Mouse (Mus musculus) left cerebral cortex, adult 9 months (tissue): ENCODE measurements around the gene Shc3.

Source experiments
- DNase-seq, 2 experiments: peaks; one replicate each; pipeline ENCODE4 v3.0.0; 2022; ENCODE audit warnings: low spot score in 2 of 2

Gene Shc3

DNA sequence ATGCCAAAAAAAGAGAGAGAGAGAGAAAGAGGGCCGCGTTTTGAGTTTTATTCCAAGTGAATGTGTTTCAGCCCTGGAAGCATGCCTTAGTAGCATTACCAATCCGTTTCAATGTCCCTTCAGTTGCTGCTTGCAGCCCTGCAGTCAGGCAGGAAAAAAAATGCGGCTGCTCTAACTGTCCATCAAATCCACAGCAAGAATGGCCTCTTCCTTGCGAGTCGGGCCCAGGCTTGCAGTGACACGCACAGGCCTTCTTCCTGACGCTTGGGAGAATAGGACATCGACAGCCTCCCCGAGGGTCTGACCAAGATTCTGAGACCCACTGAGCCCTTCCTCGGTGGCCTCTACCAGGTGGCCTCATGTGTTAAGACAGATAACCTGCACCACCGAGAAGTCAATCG is 718 bp downstream of the Shc3 start:
- peak in 1 of 2 experiments; percentile 39 for DNase-seq

DNA sequence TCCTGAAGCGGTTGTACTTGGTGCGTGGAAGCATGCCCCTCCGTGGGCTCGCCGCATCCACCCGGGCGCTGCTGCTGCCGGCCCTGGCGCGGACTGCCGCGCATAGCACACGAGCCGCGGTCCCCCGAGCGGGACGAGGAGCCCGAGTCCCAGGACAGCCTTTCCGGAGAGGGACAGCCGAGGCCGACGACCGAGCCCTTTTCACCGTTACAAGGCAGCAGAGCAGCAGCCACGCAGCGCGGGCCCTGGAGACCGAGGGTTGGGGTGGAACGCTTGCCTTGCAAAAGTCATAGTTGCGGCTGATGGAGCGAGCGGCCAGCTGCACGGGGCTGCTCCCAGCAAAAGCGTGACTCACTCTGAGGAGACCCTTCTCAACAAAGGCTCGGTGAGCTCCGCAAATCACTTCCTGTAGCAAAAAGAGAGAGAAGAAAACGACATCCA is 1.8 kb downstream of the Shc3 start:
- peak in 1 of 2 experiments; percentile 17 for DNase-seq

DNA sequence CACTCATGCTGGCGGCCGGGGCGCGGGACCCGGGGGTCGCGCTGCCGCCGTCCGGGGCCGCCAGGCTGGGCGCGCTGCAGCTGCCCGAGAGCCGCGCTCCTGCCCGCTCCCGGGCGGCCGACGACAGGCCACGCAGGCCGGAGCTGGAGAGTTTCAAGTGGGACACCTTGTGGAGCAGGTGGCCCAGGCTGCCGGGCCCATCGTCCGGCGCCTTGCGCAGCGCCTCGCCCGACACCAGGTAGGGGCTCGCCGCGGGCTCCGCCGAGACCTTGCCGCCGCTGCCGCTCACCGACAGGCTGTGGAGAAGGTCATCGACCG is 2.2 kb downstream of the Shc3 start:
- DNase-seq: no peak

DNA sequence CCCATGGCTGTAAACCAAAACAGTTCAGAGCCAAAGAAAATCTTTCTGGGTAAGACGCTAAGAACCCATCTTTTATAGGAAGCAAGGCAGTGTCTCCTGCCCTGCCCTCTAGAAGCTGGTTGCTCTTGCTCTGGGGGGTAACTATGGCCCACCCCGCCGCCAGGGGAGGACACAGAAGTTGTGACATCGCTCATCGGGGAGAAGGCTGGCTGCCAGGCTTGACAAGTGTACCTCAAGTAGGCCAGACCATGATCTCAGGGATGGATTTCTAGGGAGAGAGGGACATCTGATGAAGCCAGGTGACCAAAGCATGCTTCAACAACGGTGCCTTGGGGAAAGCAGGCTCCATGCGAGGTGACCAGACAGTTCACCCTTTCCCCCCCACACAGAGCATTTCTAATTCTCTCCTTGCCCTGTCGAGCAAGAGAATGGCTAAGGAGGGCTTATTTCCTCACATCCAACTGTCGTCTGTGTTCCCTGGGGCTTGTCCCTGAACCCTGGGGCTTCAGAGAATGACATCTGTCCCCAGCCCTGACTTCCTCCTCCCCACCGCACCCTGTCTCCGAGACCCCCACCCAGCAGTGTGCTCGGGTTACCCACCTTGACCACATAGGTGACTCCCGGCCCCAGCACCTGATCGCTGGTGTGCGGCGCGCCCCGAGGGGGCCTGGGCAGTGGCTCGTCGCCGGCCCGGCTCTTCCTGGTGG is 2.7 kb downstream of the Shc3 start:
- peak in 1 of 2 experiments; percentile 17 for DNase-seq

DNA sequence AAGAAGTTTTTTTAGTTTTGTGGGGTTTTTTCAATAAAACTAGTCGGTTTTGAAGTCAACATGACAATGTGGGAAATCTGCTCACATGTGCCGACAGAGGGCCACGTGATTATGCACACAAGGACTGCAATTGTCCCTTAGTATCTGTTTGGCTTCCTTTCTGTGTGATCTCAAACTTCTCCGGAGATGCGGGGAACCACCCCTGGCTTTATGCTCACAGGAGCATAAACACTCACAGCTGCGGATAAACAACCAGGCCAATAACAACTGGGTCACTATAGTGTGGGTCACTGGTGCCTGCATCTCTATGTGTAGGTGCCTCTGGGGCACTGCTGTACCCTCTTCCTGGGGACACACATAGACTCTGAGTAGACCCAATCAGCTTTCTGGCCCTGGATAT is 4.5 kb downstream of the Shc3 start:
- DNase-seq: no peak

DNA sequence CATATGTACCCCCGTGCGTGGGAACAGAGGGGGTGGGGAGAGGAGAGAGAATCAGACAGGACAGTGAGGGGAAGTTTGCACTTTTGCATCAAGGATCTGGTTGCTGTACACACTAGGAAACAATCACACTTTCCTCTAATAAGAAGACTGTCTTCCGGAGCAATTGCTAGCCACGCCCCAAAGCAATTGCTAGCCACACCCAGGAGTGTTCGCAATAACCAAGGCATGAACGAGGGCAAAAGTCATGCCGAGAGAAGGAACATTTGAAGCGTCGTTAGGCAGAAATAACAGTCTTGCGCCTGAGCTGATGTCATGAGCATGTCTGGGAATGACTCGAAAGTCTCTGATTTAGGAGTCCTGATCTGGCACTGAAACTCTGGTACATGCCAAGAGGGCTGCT is 15.9 kb downstream of the Shc3 start:
- no peak for DNase-seq

DNA sequence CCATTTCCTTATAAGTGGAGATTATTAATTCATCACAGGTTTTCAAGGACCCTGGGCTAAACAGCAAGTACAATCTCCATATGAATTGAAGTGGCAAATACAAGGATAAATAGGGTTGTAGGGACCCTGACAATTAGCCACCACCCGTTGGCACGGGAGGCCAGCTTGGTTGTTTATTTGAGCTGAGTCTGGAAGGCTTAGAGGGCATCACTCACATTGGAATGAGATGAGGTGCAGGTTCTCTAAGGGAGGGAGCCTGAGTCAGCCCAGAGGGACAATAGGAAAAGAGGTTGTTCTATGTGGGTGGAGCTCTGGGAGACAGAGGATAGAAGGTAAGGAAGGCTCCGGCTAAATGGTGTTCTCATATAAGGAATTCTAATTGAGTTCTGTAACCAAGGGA is 17.0 kb downstream of the Shc3 start:
- no peak for DNase-seq

DNA sequence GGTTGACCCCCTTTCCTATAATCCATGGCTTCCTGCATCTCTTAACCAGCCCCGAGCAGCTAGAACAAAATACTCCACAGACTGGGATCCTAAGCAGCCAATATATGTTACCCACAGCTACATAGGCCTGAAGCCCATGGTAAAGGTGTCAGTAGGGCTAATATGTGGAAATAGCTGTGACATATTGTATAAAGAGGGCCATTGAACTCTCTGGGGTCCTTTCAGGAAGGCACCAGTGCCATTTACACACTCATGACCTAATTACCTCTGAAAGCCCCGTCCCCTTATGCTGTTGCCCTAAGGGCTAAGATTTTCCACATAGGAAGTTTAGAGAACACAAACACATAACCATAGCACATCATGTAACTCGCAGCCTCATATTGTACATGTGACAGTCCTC is 17.4 kb downstream of the Shc3 start:
- no peak for DNase-seq

DNA sequence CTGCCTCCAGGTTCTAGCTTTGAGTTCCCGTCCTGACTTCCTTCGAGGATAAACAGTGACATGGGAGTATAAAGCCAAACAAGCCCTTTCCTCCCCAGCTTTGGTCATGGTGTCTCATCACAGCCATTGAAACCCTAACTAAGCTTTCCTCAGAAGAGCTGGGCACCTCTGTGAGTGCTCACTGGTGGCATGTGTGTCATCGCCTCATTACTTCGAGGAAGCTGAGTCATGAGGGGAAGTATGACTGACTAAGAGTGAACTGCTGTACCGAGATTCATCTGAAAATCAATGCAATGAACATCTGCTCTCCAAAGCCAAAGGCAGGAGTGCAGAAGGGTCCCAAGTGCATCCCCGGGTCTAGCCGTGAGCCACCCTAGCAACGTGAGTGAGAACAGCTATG is 29.4 kb downstream of the Shc3 start:
- DNase-seq: no peak

DNA sequence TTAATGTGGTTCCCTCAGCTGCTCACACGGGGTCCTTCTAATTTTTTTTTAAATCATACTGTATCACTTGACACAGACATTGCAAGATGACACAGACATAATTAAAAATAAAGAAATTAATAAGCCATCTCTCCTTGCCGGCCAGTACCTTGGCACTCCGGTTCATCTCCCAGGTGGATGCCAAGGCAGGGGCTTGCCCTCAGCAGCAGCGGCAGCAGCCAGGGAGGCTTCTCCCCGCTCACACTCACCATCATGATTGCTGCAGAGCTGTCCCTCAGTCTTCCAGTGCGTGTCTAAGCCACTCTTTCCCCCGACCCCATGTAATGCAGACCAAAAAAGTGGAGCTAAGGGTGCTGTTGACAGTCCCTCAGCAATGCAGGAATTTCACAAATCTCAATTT is 33.9 kb downstream of the Shc3 start:
- DNase-seq: no peak

DNA sequence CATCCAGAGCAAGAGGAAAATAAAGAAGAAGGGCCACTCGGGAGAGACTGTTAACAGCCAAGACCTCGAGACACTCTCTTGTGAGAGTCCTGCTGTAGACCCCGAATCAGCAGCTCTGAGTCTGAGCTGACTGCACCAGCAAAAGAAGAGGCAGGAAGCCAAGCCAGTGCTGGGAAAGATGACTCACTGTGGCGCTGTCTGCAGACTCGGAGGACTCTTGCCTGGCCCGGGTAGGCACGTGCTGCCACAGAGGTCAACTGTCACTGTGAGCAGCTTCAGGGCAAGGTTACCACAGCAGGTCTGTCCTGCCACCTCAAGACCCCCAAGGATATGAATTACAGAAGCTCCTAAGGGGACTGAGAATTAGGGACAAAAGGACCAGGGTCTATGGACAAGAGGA is 42.7 kb downstream of the Shc3 start:
- DNase-seq: peak in 1 of 2 experiments; percentile 69

DNA sequence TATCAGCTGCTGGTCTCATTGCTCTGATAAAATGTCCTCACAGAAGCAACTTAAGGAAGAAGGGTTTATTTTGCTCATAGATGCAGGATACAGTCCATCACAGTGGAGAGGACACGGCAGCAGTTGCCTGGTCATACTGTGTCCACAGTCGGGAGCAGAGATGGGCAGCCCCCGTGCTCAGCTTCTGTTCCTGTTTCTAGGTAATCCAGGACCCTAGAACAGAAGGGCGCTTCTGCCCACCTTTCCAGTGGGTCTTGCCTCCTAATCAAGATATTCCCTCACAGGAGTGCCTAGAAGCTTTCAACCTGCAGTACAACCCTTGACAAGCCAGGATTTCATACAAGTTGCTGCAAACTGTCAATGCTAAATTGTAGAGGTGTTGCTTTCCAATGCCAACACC is 44.9 kb downstream of the Shc3 start:
- no peak for DNase-seq

DNA sequence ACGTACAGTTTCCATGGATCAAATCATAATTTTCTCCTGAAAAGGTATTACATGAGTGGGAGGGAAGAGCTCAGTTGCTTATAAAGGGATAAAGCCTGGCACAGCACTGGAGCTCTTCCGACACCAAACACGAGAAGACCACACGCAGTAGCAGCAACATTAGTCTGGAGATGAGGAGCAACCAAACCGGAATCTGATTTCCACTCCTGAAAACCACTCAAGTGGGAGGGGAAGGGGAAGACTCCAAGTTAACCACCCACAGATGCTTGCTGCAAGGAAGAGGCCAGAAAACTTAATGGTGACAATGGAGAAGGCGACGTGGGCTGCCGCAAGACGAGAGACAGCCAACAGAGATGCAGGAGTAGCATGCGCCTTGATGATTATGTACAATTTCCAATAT is 45.9 kb downstream of the Shc3 start:
- no peak for DNase-seq

DNA sequence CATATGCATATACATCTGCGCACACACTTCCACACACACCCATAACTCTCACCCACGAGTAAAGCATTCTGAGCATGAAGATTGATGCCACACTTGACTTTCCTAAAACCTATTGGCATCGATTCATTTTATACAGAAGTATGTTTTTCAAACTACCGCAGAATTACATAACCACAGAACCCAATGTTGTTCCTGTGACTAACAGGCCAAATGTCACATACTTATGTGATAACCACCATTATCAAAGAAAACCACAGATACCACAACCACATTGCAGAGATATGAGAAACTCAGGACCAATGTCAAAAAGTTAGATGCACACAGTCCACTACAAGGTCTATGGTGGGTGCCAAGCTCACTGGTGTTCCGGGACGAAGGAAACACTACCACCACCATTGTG is 50.3 kb downstream of the Shc3 start:
- no peak for DNase-seq

DNA sequence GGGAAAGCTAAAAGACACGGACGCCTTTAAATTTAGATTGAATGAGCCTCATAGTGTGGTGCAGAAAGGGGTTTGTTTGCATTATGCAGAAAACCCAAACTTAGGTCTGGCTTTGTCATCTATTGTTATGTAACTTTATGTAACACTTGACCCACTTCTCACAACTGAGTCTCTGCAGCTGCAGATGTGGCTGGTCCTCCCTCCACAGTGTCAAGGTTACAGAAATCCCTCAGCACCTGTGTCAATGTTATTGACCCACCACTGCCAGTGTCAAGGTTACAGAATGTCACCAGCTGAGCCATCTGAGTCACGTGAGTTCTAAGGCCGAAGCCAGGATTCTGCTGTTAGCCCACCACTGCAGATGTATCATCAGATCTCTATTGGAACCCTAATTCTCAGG is 51.3 kb downstream of the Shc3 start:
- no peak for DNase-seq

DNA sequence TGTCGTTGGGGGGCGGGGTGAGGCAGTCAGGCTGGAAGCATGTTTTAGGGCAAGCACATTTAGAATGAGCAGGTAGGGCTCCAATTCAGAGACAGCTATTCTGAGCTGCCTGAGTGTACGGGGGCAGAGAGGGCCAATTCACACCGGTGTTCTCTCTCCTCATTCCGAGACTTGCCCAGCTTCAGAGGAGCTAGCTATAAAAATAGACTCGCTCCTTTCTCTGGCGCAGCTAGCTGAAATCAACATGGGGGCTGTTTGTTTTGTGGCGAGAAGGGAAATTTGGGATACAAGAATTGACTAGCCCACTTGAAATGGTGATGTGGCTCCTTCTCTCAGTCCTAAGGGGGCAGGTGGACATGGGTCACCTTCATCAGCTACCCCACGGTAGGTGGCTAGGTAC is 60.4 kb downstream of the Shc3 start:
- no peak for DNase-seq

DNA sequence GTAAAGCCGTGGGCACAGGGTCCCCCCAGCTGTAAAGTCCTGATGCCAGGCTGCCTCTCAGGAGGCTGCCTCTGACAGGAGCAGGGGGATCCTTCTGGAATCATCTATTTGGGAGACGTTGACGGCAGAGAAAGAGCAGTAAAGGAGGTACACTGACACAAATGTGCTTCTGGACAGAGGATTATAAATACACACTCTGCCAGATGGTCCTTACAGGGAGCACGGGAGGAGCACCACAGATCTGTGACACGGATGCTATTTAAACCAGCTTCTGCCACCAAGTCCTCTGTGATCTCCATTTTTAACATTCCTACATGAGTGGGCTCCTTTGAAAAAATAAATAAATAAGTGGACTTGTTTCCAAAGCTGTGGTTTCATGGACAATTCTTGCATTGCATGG is 63.5 kb downstream of the Shc3 start:
- DNase-seq: no peak

DNA sequence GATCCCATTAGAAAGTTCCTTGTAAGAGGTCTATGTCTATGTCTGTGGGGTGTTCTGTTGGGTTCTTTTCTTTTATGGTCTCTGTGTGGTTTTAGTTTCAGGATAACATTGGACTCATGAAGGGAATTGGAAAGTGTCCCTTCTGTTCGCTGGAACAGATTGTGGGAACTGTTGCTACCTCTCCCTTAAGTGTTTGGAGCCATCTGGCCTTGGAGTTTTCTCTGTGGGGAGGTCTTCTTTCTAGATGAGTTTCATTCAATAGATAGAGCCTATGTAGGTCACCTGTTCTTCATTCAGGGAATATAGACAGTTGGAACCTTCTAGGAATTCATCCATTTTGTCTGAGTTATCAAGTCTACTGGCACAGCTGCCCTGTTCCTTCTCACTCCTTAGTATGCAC is 69.5 kb downstream of the Shc3 start:
- peak in 1 of 2 experiments; percentile 39 for DNase-seq

DNA sequence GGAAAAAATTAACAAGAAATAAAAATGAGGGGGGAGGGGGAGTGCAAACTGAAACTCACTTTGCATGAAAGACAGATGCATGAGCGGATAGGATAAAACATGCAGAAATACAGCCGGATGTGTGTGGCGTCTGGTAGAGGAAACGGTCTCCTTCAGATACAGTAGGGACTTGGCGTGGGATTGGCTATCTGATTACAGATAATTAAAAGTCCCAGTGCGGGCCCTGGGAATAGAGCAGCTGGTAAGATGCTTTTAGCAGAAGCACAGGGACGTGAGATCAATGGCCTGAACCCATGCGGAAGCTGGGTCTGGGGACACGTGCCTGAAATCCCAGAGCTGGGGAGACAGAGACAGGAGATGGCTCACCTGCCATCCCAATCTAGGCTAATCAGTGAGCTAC is 75.5 kb downstream of the Shc3 start:
- DNase-seq: no peak

DNA sequence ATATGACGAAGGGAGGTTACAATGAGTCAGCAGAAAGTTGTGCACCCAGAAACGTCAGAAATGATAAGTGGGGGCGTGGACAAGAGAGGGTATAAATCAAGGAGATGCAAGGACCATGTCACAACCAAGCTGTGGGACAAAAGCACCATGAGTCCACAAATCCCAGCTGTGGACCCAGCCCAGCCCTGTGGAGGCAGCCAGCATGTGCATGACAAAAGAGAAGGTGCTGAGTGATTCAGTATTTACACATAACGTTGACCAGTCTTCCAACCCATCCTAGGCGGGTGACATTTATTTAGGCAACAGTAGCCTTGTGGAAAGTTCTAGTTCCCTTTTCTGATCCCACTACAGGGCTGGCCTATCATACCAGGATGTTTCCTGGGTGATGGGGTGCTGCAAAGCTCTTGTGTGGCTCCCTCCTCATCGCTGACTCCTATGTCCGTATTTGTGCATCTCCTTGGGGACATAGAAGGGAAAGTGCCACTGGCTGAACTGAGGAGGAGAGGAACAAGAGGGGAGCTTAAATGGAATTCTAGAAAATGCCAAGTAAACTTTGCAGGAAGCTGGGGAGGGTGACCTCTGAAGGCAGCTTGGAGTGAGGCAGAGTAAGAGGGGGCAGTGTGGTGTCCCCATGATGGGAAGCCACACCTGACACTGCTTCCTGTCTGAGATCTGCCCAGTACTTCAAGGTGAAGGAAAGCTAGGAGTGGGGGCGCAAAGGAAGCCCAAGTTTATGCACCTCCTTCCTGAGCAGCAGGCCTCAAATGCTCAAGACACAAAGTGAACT is 77.4 kb downstream of the Shc3 start:
- no peak for DNase-seq

DNA sequence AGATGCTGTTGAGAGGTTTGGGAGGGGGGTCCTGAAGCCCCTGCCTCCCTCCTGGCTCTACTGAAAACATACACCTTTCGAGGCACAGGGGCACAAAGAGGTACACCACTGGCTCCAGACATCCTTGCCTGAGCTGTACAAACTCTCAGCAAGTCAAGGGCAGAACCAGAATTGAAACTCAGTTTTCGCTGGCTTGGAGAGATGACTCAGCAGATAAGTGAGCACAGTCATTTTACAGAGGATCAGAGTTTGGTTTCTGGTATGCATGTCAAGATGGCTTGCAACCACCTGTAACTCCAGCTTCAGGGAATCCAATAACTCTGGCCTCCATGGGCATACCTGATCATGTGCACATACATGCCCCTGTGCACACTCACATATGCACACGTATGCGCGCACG is 79.0 kb downstream of the Shc3 start:
- no peak for DNase-seq

DNA sequence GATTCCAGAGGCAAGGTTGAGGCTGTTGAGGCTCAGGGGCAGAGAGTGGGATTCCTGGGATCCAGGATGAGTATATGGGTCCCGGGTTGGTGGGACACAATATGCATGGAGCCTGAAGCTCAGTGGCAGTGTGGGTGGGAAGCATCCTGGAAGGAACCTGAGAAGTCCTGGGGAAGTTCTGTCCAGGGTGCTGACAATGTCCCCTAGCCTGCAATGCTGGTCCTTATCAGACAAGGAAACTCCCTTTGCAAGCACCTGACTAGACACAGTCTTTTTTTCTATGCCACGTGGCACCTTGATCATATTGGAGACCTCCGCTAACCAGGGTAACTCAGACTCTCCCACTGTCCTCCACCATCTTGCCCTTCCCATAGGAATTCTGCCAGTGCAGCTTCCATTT is 80.3 kb downstream of the Shc3 start:
- no peak for DNase-seq

DNA sequence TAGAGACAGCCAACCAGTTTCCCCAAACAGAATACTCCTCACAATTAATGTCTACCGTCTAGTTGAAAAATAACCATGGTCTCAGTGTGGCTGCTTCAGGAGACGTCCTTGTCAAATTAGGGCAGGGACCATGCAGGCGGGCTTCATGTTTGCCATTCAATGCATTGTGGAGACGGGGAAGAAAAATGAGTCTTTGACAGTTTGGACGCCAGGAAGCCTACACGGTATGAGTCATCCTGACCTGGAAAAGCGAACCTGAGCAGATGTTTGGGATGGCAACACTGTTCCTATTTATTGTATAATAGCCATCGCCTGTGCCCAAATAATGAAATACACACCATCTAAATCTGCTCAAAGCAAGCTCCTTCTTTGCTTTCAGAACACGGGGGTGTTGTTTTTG is 83.9 kb downstream of the Shc3 start:
- peak in 1 of 2 experiments; percentile 25 for DNase-seq

DNA sequence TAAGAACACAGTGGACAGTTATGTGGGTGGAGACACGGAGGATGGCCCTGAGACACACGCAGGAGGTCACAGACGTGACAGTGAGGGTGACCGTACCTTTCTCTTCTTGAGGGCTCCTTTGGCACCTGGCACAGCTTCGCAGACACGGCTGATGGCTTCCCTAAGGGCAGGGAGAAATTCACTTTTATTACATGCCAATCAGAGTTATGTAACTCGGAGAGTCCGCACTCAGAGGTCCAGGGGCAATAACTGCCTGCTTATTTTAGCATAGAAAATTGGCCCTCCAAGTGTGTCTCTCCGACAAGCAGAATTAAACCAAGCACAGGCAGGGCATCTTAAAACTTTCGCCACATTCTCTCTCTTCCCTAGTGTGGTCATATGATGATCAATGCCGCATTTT is 86.4 kb downstream of the Shc3 start:
- DNase-seq: no peak
